Mouse (Mus musculus) embryonic facial prominence, embryonic 13.5 days (tissue): ENCODE results near the gene Wwox. TPM values are rescaled to one million over a fixed set of nuclear protein-coding genes. Genes with fewer than 3 reads are reported as not detected.

Source experiments
- ATAC-seq: fragments of 200-750 bp; cut with Nextera tagmentation; 2 replicates; pipeline ENCODE4 v1.8.0; 2017; ENCODE audit warnings: low read depth; ENCODE audit not compliant: insufficient number of reproducible peaks, insufficient read depth, low FRiP score, low TSS enrichment
- H3K27ac ChIP-seq: fragments of 300-500 bp; sonication (generic); 2 replicates; pipeline ENCODE4 v1.5.1; 2015; ENCODE audit warnings: moderate library complexity, mild to moderate bottlenecking, inconsistent platforms
- H3K27me3 ChIP-seq: fragments of 300-500 bp; sonication (generic); 2 replicates; pipeline ENCODE4 v1.6.1; 2015; ENCODE audit warnings: mild to moderate bottlenecking, inconsistent platforms
- H3K36me3 ChIP-seq: fragments of 300-500 bp; sonication (generic); 2 replicates; pipeline ENCODE4 v1.6.1; 2015; ENCODE audit warnings: mild to moderate bottlenecking, inconsistent platforms
- H3K4me1 ChIP-seq: fragments of 300-500 bp; sonication (generic); 2 replicates; pipeline ENCODE4 v1.6.1; 2015; ENCODE audit warnings: inconsistent platforms
- H3K4me2 ChIP-seq: fragments of 300-500 bp; sonication (generic); 2 replicates; pipeline ENCODE4 v1.6.1; 2015; ENCODE audit warnings: moderate library complexity, mild to moderate bottlenecking, inconsistent platforms
- H3K4me3 ChIP-seq: fragments of 300-500 bp; sonication (generic); 2 replicates; pipeline ENCODE4 v1.5.1; 2015; ENCODE audit warnings: mild to moderate bottlenecking, inconsistent platforms
- H3K9ac ChIP-seq: fragments of 300-500 bp; sonication (generic); 2 replicates; pipeline ENCODE4 v1.6.1; 2015; ENCODE audit warnings: mild to moderate bottlenecking, inconsistent platforms
- H3K9me3 ChIP-seq: fragments of 300-500 bp; sonication (generic); 2 replicates; pipeline ENCODE4 v1.6.1; 2016; ENCODE audit warnings: inconsistent platforms
- WGBS: fragments of 180-500 bp; shearing (Covaris S2); methylation state at CpG from one replicate; pipeline ENCODE4 v1.1.7; 2015; ENCODE audit warnings: mixed read lengths; 5-methylcytosine and 5-hydroxymethylcytosine counted together
- polyA plus RNA-seq: library from polyadenylated mRNA; unstranded; fragments of >200 nt; fragmentation: Nextera tagmentation; extraction: Ambion mirVana; gene quantifications from 2 replicates; pipeline ENCODE4 v1.2.1, GENCODE M21; 2015

Wwox gene
- polyA plus RNA-seq, 1 experiment from 2014 or later, result 11.5 TPM

DNA sequence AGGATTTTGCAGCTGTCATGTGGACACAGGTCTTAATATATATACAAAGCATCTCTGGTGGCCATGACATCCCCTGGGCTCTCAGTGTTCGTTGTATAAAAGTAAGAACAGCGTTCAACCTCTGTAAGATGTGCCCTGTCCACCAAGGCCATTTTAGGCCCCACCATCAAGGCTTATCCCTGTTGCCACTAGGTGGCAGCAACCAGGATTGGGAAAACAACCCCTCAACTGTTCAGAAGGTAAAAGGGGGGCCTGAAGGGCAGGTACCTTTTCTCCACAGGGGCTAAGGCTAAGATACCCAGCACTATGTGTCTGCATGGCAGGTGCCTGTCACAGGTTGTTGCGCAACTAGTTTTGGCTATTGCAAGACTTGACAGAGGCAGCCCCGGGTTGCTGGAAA lies 656.1 kb downstream of the Wwox start:
- Histone ChIP-seq H3K27ac (no peak overlapping the region), H3K9me3 (no peaks in the 10 kb centered on the region), H3K4me2 (no peak overlapping the region), H3K36me3 (no peaks in the 10 kb centered on the region), H3K4me1 (0 out of 2 replicates have a peak, but pooled peaks cover 4% of the 10 kb centered on the region), H3K27me3 (no peaks in the 10 kb centered on the region), H3K4me3 (no peak overlapping the region), H3K9ac (no peak overlapping the region)
- no peak for ATAC-seq
- WGBS, result 81% methylated on average over 4 of the region's 4 CpGs

DNA sequence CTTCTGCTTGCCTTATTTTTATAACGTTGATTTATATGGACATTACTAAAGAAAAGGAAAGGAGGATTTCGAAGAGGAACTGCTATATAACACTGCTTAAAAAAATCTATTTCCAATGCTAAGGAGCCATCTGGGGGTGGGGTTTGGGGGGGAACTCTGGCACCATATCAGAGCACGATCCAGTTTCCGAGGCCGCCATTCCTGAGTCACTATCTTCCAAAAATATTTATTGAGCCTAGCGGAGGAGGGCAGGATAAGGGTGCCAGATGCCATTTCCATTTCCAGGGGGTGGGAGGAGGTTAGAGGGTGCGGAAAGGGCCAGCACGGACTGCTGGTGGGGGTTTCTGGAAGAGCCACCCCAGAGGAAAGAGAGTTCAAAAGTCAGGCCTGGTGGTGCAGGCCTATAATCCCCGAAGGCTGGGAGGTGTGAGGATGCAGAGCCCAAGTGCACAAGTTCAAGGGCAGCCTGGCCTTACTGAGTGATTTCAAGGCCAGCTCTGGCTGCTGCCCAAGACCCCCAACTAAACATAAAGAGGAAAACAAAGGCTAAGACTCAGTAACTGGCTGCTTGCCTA lies 658.6 kb downstream of the Wwox start:
- no peak overlapping the region for H3K27ac ChIP-seq
- WGBS, result 84% methylated on average over 9 of the region's 9 CpGs

DNA sequence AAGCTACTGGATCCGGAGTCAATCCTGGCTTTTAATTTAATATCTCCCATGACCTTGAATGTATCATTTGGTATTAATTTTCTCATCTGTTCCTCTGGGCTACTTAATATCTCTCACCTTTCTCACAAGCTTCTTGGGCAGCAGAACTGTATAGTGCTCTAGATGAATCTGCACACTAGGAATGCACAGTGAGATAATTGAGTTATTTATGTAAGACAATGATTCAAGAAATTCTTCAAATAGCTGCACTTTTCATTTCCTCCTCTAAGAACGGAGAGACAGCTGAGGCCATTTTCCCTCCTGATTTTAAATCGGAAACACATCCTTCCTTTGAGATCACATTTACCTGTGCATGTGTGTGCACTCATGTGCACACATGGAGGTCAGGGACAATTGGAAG lies 669.9 kb downstream of the Wwox start:
- Histone ChIP-seq H3K4me1 (peaks cover 8% of the 10 kb centered on the region; the same call in 1 of the 2 replicates), H3K4me3 (no peak overlapping the region), H3K9me3 (no peaks in the 10 kb centered on the region), H3K9ac (no peak overlapping the region), H3K27ac (no peak overlapping the region), H3K27me3 (no peaks in the 10 kb centered on the region), H3K36me3 (no peaks in the 10 kb centered on the region), H3K4me2 (no peak overlapping the region)
- whole genome bisulfite sequencing, result 46% methylated on average over 3 of the region's 3 CpGs
- ATAC-seq, result no peak

More for the DNA sequence above, 658.6 kb downstream of the Wwox start:
- ATAC-seq, result no peak
- Histone ChIP-seq H3K4me3 (no peak overlapping the region), H3K36me3 (no peaks in the 10 kb centered on the region), H3K4me2 (no peak overlapping the region), H3K9me3 (no peaks in the 10 kb centered on the region), H3K9ac (no peak overlapping the region), H3K27me3 (no peaks in the 10 kb centered on the region), H3K4me1 (0 out of 2 replicates have a peak, but pooled peaks cover 4% of the 10 kb centered on the region)

DNA sequence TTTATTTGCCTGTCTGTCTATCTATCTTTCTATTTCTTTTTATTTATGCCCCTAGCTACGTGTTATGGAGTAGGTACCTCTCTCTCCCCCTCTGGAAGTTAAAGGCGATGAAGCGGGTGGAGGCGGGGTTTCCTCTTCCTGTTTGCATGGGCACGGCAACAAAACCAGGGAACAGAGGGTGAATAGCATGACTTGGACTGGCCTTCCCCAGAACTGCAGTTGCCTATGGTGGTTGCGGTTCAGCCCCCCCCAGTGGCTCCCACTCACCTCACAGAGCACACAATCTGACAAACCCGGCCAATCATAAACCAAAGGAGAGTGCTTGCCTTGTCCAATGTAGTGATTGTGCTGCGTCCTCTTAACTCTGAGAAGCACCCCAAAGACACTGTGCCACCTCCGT lies 671.0 kb downstream of the Wwox start:
- no peaks in the 10 kb centered on the region for H3K9me3 ChIP-seq
- H3K4me2 ChIP-seq, result no peak overlapping the region
- no peaks in the 10 kb centered on the region for H3K27me3 ChIP-seq
- ATAC-seq, result no peak
- H3K4me3 ChIP-seq, result no peak overlapping the region
- peaks cover 12% of the 10 kb centered on the region; the same call in 1 of the 2 replicates for H3K4me1 ChIP-seq
- H3K9ac ChIP-seq, result no peak overlapping the region
- no peaks in the 10 kb centered on the region for H3K36me3 ChIP-seq
- no peak overlapping the region for H3K27ac ChIP-seq
- 82% methylated on average over 9 of the region's 9 CpGs for WGBS

DNA sequence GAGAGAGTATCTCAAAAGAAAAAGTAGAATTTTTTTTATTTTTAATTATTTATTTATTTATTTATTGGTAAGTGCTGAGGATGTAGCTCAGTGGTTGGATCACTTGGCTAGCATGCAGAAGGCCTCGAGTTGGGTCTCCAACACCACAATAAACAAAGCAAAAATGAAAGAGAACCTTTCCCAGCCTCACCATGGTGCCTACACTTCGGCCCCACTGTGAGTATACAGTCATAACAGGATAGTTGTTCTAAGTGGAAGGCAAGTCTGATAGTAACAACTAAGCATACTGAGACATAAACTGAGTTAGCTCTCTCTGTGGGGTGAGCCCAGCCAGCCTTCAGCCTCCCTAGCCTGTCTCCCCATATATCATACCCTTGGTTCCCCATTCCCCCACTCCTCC lies 672.6 kb downstream of the Wwox start:
- no peak overlapping the region for H3K27ac ChIP-seq
- H3K9ac ChIP-seq, result no peak overlapping the region
- peaks cover 9% of the 10 kb centered on the region; the same call in 1 of the 2 replicates for H3K4me1 ChIP-seq
- no peak overlapping the region for H3K4me3 ChIP-seq
- ATAC-seq, result no peak
- H3K27me3 ChIP-seq, result no peaks in the 10 kb centered on the region
- H3K36me3 ChIP-seq, result no peaks in the 10 kb centered on the region
- H3K9me3 ChIP-seq, result no peaks in the 10 kb centered on the region
- no peak overlapping the region for H3K4me2 ChIP-seq
- WGBS, result 87% methylated on average over 2 of the region's 2 CpGs

GRCm38 (mm10) chr8:115114498-115114897 lies 675.0 kb downstream of the Wwox start:
- no peaks in the 10 kb centered on the region for H3K9me3 ChIP-seq
- H3K4me1 ChIP-seq, result peaks cover 5% of the 10 kb centered on the region; the same call in 1 of the 2 replicates
- no peak overlapping the region for H3K9ac ChIP-seq
- WGBS, result 43% methylated on average over 6 of the region's 6 CpGs
- H3K4me2 ChIP-seq, result no peak overlapping the region
- no peak overlapping the region for H3K4me3 ChIP-seq
- no peak overlapping the region for H3K27ac ChIP-seq
- H3K27me3 ChIP-seq, result no peaks in the 10 kb centered on the region
- no peaks in the 10 kb centered on the region for H3K36me3 ChIP-seq
- ATAC-seq, result no peak

- Histone ChIP-seq H3K27me3 (no peaks in the 10 kb centered on the region), H3K36me3 (no peaks in the 10 kb centered on the region), H3K4me2 (no peak overlapping the region), H3K27ac (no peak overlapping the region), H3K9ac (no peak overlapping the region), H3K9me3 (no peaks in the 10 kb centered on the region), H3K4me1 (no peaks in the 10 kb centered on the region), H3K4me3 (no peak overlapping the region)
- 83% methylated on average over 7 of the region's 7 CpGs for WGBS
- no peak for ATAC-seq
Measured at GRCm38 (mm10) chr8:115126081-115126480, 686.6 kb downstream of the Wwox start.

DNA sequence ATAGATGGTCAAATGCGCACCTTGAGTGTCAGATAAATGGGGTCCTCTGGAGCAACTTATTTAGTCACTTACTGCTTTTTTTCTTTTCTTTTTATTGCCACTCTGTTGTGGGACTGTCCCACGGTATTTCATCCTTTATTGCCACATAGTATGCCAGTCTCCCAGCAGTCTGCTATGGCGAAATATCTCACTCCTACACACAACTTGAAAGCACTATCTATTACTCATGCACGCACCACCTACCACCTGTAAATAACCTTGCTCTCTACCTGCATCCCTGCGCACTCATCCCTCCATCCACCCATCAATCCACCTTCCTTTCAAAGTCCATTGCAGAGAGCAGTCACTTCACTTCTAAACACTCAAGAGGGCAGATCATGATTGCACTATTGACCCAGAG lies 687.2 kb downstream of the Wwox start:
- Histone ChIP-seq H3K27ac (no peak overlapping the region), H3K36me3 (no peaks in the 10 kb centered on the region), H3K4me2 (no peak overlapping the region), H3K9me3 (no peaks in the 10 kb centered on the region), H3K4me3 (no peak overlapping the region), H3K4me1 (no peaks in the 10 kb centered on the region), H3K27me3 (no peaks in the 10 kb centered on the region), H3K9ac (no peak overlapping the region)
- WGBS, result 91% methylated on average over 5 of the region's 5 CpGs
- ATAC-seq, result no peak

- no peak overlapping the region for H3K9ac ChIP-seq
- H3K4me1 ChIP-seq, result peaks cover 8% of the 10 kb centered on the region
- H3K27me3 ChIP-seq, result no peaks in the 10 kb centered on the region
- no peaks in the 10 kb centered on the region for H3K36me3 ChIP-seq
- H3K4me2 ChIP-seq, result no peak overlapping the region
- no peak for ATAC-seq
- no peak overlapping the region for H3K4me3 ChIP-seq
- no peak overlapping the region for H3K27ac ChIP-seq
- 94% methylated on average over 4 of the region's 4 CpGs for WGBS
- no peaks in the 10 kb centered on the region for H3K9me3 ChIP-seq
Measured at GRCm38 (mm10) chr8:115129307-115129706, 689.9 kb downstream of the Wwox start.

- Histone ChIP-seq H3K27ac (no peak overlapping the region), H3K4me1 (peaks cover 8% of the 10 kb centered on the region), H3K27me3 (no peaks in the 10 kb centered on the region), H3K4me3 (no peak overlapping the region), H3K36me3 (no peaks in the 10 kb centered on the region), H3K9ac (no peak overlapping the region), H3K9me3 (no peaks in the 10 kb centered on the region), H3K4me2 (no peak overlapping the region)
- no peak for ATAC-seq
- 76% methylated on average over 17 of the region's 17 CpGs for WGBS
Measured at GRCm38 (mm10) chr8:115133119-115133518, 693.7 kb downstream of the Wwox start.

- Histone ChIP-seq H3K4me1 (peaks cover 8% of the 10 kb centered on the region), H3K27me3 (no peaks in the 10 kb centered on the region), H3K36me3 (no peaks in the 10 kb centered on the region), H3K9ac (no peak overlapping the region), H3K27ac (no peak overlapping the region), H3K9me3 (no peaks in the 10 kb centered on the region), H3K4me3 (no peak overlapping the region), H3K4me2 (no peak overlapping the region)
- WGBS, result 29% methylated on average over 7 of the region's 7 CpGs
- no peak for ATAC-seq
Measured at GRCm38 (mm10) chr8:115133711-115134218, 694.3 kb downstream of the Wwox start.

GRCm38 (mm10) chr8:115136888-115137287 lies 697.4 kb downstream of the Wwox start:
- Histone ChIP-seq H3K4me1 (peaks cover 14% of the 10 kb centered on the region), H3K4me3 (no peak overlapping the region), H3K27me3 (no peaks in the 10 kb centered on the region; the same call in 1 of the 2 replicates), H3K4me2 (no peak overlapping the region), H3K27ac (no peak overlapping the region), H3K36me3 (no peaks in the 10 kb centered on the region), H3K9ac (no peak overlapping the region), H3K9me3 (no peaks in the 10 kb centered on the region)
- WGBS, result 86% methylated on average over 10 of the region's 10 CpGs
- no peak for ATAC-seq
